Mouse (Mus musculus) cerebellum, adult 18-20 months (tissue): ENCODE measurements around the gene Grem1.

Experiments used
- DNase-seq, 2 experiments: peaks; one replicate each; pipeline ENCODE4 v3.0.0; 2021

Grem1 gene

DNA sequence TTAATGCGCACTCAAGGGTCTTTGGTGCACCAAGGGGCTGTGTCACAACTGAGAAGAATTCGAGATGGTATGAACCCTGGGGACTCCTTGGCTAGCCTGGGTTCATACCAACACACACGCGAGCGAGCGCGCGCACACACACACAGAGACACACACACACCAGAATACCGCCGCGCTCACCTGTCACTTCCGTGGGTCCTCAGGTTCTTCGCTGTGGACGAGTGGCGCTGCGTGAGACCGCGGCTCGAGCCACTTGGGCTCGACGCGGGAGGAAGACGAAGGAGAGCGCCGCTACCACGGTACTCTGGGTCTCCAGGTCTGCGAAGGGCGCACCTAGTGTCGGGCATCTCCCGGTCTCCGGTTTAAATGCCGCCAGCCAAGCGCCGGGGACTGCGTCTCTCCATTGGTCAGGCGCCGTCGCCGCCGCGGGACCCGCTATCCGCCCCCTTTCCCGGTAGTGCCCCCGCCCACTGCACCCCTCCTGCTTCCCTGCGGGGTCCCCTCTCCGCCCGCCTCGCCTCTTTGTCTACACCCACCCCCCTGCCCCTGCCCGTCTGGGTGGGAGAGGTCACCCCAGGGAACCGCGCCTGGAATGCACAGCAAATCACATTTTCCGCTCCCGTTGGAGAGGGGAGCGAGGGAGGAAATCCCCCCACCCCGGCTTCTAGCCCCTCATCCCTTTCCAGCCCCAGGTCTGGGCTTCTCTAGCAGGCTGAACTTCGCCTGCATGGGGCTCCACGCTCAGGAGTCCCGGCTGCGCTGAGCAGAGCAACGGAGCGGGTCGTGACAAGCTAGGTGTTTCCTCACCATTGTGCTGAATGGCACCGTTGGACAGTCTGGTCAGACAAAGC, at the start of gene Grem1:
Gene Grem1, minus strand, starts transcription at position 336 of the 851 bp plus-strand sequence.
- DNase-seq = peak; percentile 22 to 25

DNA sequence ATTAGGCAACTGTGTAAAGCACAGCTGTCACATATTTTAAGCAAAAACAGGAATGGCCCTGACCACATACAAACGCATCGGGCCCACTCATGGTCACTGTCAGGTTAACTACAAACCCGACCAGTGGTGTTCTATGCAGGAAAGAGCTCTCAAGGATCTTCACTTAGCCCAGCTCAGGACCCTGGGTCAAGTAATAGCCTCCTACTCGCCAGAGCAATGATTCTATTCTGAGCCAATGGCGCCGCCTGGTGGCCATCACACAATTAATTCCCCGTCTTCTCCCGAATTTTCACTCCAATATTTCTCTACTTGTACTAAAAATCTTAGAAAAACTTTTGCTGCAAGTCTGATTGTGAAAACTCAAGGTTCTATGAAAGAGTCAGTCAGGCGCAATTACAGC, 49.2 kb upstream of the Grem1 start:
- DNase-seq = peak; percentile 63 to 81

- peak; percentile 59 to 65 for DNase-seq
Observed at GRCm38 (mm10) chr2:113806851-113807577, 48.6 kb upstream of the Grem1 start.

DNA sequence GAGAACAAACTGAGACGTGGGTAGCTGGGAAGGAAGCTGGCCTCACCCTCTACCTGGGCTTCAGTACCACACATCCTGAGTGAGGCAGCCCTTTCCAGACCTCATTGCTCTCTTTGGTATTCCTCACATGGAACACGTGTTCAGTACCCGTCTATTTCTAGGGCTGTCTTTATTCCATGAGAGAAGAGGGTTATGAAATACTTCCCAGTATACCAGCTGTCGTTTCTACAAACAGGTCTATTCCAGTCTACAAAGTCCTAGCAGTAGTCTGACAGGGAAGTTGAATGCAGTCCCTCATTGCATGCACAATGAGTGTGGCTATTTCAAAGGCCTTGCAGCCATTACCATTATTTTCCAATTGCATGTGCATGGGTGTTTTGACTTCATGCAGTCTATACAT, 47.3 kb upstream of the Grem1 start:
- no peak for DNase-seq

GRCm38 (mm10) chr2:113803753-113804152, 45.3 kb upstream of the Grem1 start:
- peak; percentile 71 to 81 for DNase-seq

DNA sequence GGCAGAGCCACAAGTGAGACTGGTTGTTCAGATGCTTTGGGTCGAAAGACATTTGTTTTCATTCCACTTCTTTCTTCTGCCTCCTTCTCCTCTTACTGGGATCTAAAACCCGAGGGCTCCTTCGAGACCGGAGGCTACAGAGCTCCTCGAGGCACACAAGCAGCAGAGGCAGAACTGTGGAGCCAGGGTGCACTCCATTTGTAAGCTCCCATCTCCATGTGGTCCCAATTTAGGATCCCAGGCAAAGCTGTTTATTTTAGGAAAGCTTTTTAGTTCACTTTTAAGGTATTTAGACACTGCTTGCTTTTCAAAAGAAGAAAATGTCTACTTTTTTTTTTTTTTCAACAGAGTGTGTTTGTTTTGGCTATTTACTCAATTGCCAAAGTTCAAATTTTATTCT, 42.4 kb upstream of the Grem1 start:
- DNase-seq = no peak

- DNase-seq = peak in 1 of 2 experiments; percentile 38
Observed at GRCm38 (mm10) chr2:113798605-113799004, 40.2 kb upstream of the Grem1 start.

- no peak for DNase-seq
Observed at GRCm38 (mm10) chr2:113795186-113795585, 36.7 kb upstream of the Grem1 start.

GRCm38 (mm10) chr2:113793521-113793920, 35.1 kb upstream of the Grem1 start:
- no peak for DNase-seq

- no peak for DNase-seq
Observed at GRCm38 (mm10) chr2:113788821-113789387, 30.5 kb upstream of the Grem1 start.

DNA sequence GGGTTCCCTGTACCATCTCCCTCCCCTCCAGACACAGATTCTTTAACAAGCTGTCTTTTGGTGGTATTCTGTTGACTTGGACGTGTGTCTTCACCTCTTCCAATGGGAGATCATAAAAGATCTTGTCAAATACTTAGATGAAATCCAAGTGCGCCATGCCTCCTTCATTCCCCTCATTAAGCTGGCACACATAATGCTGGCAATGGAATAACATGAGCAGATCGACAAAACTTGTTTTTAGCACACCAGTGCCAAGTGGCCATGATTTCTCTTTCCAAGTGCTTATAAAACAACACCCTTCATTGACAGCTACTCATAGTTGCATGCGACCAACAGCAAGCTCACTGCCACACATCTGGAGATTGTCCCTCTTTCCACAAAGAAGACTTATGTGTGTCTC, 29.4 kb upstream of the Grem1 start:
- no peak for DNase-seq

- no peak for DNase-seq
Observed at GRCm38 (mm10) chr2:113784851-113785250, 26.4 kb upstream of the Grem1 start.

DNA sequence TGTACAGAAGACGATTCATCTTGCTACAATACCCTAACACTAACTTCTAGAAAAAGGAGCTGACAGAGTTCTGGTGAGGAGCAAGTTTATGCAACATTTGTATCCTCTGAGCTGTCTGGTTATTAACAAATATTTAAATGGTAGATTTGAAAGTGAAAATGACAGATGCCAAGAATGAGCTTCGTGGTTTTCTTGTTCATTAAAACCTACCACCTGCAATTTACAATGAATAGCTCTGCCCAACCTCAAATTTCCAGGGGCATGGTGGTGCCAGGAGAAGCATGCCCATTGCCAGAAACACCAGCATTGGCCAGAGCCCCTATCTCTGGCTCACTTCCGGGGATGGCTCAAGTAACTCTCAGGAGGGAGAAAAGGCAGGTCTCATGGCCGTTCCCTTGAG, 23.1 kb upstream of the Grem1 start:
- no peak for DNase-seq

DNA sequence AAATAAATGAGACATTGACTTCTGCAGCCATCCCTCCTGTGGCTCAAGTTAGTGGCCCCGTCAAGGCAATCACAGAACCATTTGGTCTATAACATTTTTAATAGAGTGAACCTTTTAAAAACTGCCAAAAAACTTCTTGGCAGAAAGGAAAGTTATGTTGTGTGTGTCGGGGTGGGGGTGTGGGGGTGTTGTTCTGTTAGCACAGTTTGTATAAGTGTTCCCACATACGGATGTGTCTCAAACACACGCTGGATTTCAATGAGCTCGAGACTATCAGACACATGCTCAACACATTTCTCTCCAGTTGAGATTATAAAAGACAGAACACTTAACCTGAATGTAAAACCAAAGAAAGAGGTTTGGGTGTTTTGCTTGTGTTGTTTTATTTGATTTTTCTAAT, 22.7 kb upstream of the Grem1 start:
- no peak for DNase-seq

- peak in 1 of 2 experiments; percentile 13 for DNase-seq
Observed at GRCm38 (mm10) chr2:113779336-113779735, 20.9 kb upstream of the Grem1 start.

DNA sequence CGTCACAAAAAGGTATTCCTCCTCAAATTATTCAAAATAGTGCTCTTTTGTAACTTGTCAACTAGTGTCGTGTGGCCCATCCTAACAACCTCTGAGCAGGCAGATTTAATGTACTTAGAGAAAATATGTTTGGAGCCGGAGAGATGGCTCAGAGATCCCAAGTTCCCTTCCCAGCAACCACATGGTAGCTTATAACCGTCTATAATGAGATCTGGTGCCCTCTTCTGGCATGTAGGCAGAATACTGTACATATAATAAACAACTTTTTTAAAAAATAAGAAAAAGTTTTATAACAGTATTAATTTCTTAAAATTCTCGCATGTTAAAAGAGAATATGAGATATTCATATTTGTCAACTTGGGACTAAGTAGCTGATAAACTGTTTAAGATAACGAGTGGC, 19.6 kb upstream of the Grem1 start:
- DNase-seq = no peak

GRCm38 (mm10) chr2:113776297-113776696, 17.9 kb upstream of the Grem1 start:
- DNase-seq = no peak

GRCm38 (mm10) chr2:113774150-113774805, 15.8 kb upstream of the Grem1 start:
- no peak for DNase-seq

DNA sequence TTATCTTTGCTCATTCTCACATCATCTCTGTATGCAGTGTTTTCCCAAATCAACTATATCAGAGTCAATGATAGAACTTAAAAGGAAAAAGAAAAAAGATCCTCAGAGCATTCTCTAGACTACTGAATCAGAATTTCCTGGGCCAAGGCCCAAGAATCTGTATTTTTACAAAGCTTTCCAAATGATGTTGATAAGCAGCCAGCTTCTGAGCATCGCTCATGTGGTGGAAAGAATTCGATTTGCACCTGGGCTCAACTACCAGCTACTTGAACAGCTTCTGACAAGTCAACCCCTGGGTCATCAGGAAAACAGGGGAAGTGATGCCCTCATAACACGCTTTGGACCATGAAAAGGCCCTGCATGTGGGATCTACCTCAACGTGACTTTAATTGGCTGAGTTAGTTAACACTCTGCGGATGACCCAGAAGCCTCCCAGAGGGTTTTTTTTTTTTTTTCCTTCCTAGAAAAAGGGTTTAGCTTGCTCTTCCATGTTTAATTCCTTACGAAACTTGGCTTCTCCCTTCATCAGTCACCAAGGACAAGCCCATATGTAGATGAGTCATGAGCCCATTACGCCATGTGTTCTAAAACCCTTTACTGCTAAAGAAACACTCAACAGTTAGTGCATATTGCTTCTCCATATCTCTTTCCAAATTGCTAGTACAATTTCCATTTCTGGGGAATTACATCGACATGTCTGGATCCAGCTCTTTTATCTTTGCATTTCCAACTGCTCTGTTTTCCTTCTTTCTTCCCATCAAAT, 10.3 kb upstream of the Grem1 start:
- DNase-seq = no peak

GRCm38 (mm10) chr2:113765885-113766284, 7.4 kb upstream of the Grem1 start:
- DNase-seq = peak in 1 of 2 experiments; percentile 17

GRCm38 (mm10) chr2:113764968-113765367, 6.5 kb upstream of the Grem1 start:
- no peak for DNase-seq
